8 mouse cellular contexts compared by ENCODE assay signal in the genomic region with DNA sequence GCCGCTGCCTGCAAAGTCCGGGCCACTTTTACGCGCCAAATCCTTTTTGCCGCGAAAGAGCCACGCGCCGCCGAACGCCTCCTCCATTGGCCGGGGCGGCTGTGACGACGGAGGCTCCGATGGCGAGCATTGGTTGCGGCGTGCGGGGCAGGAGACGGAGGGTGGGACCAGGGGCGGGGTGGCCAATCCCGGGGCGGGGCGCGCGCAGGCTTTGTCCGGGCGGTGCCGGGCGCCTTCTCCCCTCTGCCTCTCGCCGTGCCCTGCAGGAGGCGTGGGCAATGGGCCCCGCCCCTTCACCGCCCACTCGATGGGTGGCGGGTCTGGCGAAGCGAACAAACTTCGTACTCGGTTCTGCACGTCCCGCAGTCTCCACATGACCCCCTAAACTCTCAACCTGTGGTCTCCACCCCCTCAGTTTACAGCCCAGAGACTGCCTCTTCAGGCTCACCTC. TPM values are rescaled to one million over a fixed set of nuclear protein-coding genes. Genes with fewer than 3 reads are reported as not detected.
DNase-seq lines count a peak whose midpoint lies in the region; ATAC-seq and TF ChIP-seq lines count a peak whose summit lies in the region.

A gene (minus strand): TSS at position 57 of the 451 bp plus-strand sequence.

- DNase-seq in Patski (ENCODE audit: low read depth, low spot score), result peak; percentile 59
- DNase-seq in cerebellum, postnatal 14 days, result peak; percentile 96
- peak; percentile 71 to 84 for DNase-seq in frontal cortex, postnatal 25 days (ENCODE audit: low spot score in 2 of 2)
- DNase-seq in left cerebral cortex, adult 11 months (ENCODE audit: low spot score), result peak; percentile 88
- DNase-seq in lung, postnatal 4 days, result peak; percentile 96 to 97
- DNase-seq in retina, postnatal 7 days (ENCODE audit: low read depth, low spot score), result peak; percentile 89
- DNase-seq in urinary bladder, adult 2 months (ENCODE audit: low spot score), result peak; percentile 87

- H3K9ac ChIP-seq in hindbrain, embryonic 15.5 days, result peak within 1 kb of the TSS; percentile 49

- peak within 1 kb of the TSS; percentile 94 for H3K4me2 ChIP-seq in hindbrain, embryonic 15.5 days

- CTCF ChIA-PET in Patski (lab: Charles Lee), result no interaction called here

- peak within 1 kb of the TSS; percentile 72 for H3K4me3 ChIP-seq in hindbrain, embryonic 15.5 days

- POLR2A ChIA-PET in Patski (lab: Charles Lee), result no interaction called here

- H3K4me1 ChIP-seq in hindbrain, embryonic 15.5 days (replicated peaks), result peaks cover 19% of the 10 kb centered on the region

- H3K9me3 ChIP-seq in hindbrain, embryonic 15.5 days, result no peaks in the 10 kb centered on the region

- WGBS in hindbrain, embryonic 15.5 days, result 0% methylated on average over 33 of the region's 44 CpGs

- peak; percentile 94 for ATAC-seq in Patski
- ATAC-seq in hindbrain, embryonic 15.5 days (ENCODE audit: low FRiP score, low read depth), result peak; percentile 99

- H3K27me3 ChIP-seq in Patski, result no peaks in the 10 kb centered on the region
- no peaks in the 10 kb centered on the region for H3K27me3 ChIP-seq in hindbrain, embryonic 15.5 days

- in situ Hi-C loops in Patski (cut with MboI; ENCODE audit: low pct_unique_long_range_greater_than_20kb), result no loop called here

- TF ChIP-seq CTCF in Patski (IDR thresholded peaks at IDR 0.05), result no peak

- H3K36me3 ChIP-seq in hindbrain, embryonic 15.5 days, result no peaks in the 10 kb centered on the region

- H3K27ac ChIP-seq in hindbrain, embryonic 15.5 days (replicated peaks), result peak within 1 kb of the TSS; percentile 66

RNA-seq across cellular contexts. Expression of the gene that starts here (rescaled TPM):
- polyA plus RNA-seq in Patski (2021), result 17.7 TPM
- 8.4 and 8.6 TPM in 2 replicates for polyA plus RNA-seq in hindbrain, embryonic 15.5 days (2015; fragmentation: Nextera tagmentation; extraction: Ambion mirVana)
- 5.0 TPM in 2 replicates for polyA plus RNA-seq in urinary bladder, adult 2 months (2012; rRNA removed)

Comparison
In these comparisons a context has a peak if more than half of its experiments do, and no peak if none do; other contexts are left out.
1. Peak in every context shown above with its lines: DNase-seq, ATAC-seq, H3K4me3 ChIP-seq and H3K27ac ChIP-seq.